Mouse (Mus musculus): ENCODE measurements around the gene Vps54.
A peak's percentile ranks its signal among the peaks of the same experiment; 100 is the strongest.

The Vps54 gene

GRCm38 (mm10) chr11:21346020-21346419, 106.9 kb downstream of the Vps54 start:
- DNase-seq = no peak

GRCm38 (mm10) chr11:21348890-21349289, 109.8 kb downstream of the Vps54 start:
- no peak for DNase-seq

DNA sequence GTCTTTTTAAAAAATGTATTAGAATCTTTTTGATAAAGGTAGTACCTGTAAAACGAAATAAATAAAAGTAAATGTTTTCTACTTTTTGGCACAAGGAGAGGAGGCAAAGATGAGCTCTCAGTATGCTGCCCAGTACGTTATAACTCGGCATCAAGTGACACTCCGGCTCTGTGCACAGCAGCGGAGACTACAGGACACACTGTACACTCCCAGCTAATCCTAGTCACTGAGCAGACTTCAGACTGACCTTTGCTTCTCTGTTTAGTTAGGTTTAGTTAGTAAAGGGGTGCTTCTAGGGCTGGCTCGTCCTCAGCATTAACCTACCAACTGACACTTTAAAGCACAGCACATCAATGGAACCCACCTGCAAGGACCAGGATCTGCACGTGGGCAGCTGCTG, 112.2 kb downstream of the Vps54 start:
- no peak for DNase-seq

DNA sequence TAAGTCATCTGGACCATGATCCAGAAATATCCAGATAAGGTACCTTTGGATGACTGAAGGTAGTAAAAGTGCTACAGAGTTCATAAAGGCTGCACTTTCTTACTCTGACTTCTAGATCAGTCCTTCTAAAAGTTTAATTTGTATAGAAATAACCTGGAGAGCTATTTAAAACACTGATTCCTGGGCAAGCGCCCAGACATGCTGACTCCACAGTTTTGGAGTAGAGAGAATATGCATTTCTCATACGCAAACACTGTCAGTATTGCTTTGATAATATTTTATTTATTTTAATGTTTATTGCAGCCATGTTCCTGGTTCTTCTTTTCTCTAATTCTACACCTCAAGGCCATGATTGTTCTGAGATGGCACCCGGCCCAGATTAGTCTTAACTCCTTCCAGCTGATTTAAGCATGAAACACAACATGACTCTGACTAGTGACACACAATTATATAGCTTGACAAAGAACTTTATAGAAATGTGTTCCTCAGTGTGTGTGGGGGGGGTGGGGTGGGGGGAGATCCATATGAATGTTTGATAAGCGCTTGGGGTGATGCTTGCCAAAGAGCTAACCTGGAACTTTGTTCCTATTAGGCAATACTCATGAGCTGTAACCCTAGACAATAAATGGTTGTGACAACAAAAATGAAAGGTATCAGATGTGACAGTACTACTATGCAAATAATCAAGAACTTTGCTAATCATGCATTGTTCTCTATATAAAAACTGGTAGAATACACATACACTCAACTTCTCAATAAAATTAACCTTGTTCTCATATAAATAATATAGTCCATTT, 124.3 kb downstream of the Vps54 start:
- DNase-seq = no peak

GRCm38 (mm10) chr11:21368466-21368865, 129.4 kb downstream of the Vps54 start:
- no peak for DNase-seq

- DNase-seq = no peak
Observed at GRCm38 (mm10) chr11:21369248-21370016, 130.4 kb downstream of the Vps54 start.

DNA sequence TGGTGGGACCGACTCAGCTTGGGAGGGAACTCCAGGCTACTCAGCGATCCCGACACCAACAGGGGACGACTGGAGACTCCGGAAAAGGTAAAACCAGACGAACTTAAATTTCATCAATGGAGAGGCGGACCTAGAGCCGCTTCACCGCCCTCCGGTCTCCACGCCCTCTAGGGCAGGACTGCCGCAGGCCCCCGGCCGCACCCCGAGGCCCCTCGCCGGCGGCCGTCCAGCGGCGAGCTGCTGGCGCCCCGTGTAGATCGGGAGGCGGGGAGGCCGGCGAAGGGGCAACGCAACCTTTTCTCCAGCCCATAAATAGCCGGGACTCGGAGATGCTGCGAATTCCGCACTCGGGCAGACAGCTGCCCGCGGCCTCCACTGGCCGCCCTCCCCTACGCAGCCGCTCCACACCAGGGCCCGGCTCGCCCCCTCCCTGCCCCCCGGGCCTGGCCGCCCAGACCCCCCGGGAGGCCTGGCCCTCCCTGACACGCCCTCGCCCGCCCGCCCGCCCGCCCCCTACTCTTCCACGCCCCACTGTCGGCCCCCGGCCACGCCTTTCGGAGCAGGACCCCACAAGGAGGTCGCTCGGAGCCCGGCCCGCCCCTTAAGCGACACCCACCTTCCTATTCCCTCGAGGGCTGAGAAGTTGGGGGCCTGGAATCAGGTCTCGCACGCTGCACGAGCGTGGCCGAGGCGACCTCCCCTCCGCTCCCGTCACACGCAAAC, 131.5 kb downstream of the Vps54 start:
- peak; percentile 86 for DNase-seq

All from thymus, postnatal 25 days (tissue).